Mouse (Mus musculus) liver, adult (tissue): ENCODE data around the gene Arrb1.

ENCODE experiments used
- GATA4 ChIP-seq: IDR thresholded peaks from 2 replicates; pipeline ENCODE4 v1.6.1; 2014; ENCODE audit warnings: mild to moderate bottlenecking, low read length; ENCODE audit not compliant: insufficient replicate concordance

The Arrb1 gene

DNA sequence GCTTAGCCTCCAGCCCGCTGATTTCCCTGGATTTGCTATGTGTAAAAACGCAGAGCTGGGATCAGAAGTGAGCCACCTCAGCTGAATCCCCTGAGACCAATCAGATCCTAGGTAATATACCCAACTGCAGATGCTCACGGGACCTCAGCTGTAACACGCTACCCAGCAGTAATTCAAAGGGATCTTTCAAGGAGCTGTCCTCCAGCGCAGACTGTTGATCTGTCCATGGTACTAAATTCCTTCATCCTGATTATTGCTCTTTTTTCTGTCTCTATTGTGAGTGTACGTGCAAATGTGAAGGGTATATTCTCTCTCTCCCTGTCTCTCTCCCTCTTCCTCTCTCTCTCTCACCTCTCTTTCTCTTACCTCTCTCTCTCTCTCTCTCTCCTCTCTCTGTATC lies 97.0 kb downstream of the Arrb1 start:
- TF ChIP-seq GATA4 = no peak

DNA sequence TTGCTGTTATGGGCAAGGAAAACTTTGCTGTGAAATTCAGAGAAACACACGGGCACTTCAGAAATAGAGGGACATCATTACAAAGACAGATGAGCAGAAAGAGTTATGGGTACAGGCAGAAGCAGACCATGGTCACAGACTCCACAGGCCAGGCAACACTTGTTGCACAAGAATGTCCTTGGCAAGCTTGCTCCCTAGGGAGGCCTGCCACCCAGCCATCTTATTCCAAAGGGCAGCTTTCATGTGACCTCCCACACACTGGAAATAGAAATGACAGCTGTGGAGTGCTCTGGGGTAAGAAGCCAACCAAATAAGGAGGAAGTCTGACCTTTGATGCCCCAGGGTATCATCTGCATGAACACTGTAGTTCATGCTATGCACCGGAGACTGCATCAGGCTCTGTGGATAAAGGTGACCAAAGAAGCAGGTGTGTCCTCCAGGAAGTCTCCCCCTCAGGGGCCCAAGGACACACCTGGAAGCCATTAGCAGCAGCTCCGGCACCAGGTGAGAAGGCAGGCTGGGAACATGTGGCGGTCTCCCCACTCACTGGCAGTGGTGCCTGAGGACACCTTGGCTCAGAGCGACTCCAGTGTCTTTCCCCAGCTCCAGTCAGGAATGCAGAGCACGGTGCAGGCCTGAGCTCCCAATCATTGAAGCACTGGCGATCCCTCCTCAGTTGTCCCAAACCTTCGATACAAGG lies 98.8 kb downstream of the Arrb1 start:
- TF ChIP-seq GATA4 = no peak

DNA sequence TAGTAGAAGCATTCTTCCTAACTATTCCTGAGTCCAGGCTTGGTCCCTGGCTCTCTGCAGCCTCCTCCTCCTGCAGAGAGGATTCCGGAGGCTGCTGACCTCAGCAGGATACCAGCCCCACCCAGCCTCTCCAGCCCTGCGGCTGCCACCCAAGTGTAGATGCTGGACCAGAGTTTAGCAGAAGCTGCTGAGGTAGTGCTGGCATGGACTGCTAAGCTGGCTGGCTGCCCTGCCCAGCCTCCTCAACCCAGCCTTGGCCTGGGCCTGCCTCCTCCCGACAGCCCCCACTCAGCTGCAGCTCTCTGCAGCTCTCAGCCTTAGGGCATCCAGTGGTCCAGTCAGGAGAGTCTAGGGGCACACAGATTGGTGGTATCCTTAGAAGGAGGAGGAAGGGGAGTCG lies 106.0 kb downstream of the Arrb1 start:
- TF ChIP-seq GATA4 = no peak; the same call in 1 of the 2 replicates

DNA sequence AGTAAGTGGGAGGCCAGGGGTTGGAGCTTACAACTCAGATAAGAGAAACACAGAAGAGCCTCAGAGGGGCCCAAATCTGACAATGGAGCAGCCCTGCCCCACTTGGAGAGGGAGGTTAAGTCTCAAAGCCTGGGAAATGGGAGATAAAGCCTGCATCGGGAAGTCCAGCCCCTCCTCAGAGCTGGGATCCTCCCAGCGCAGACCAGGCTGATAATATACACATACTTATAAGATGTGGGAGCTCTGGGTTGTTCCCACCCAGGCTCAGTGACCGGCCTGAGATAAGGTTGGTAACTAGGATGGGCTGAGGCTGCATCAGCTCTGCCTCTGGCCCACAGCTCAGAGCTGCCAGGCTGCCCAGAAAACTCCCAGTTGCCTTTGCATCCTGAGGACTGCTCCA lies 106.8 kb downstream of the Arrb1 start:
- peak; percentile 35; the same call in 1 of the 2 replicates for TF ChIP-seq GATA4

GRCm38 (mm10) chr7:99644701-99645100 lies 109.4 kb downstream of the Arrb1 start:
- no peak for TF ChIP-seq GATA4

GRCm38 (mm10) chr7:99648623-99649022 lies 113.4 kb downstream of the Arrb1 start:
- peak; percentile 93; the same call in 1 of the 2 replicates for TF ChIP-seq GATA4

DNA sequence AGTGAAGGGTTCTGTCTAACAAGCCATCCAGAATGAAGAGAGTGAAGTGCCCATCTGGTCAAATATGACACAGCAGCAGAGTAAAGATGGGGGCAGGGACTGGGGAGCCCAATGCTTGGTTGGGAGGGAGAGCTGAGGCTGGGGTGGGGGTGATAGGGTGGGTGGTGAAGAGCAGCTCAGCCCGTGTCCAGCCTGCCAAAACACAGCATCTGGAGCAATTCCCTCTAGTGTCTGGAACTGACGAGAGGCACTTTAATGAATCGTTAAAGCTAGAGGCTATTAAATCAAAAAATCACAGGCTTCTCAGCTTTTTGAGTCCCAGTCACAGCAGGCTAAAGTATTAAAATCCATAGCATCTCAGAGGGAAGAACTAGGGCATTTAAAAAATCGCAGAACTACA lies 114.3 kb downstream of the Arrb1 start:
- TF ChIP-seq GATA4 = no peak

GRCm38 (mm10) chr7:99654244-99654643 lies 119.0 kb downstream of the Arrb1 start:
- TF ChIP-seq GATA4 = peak; percentile 64; the same call in 1 of the 2 replicates
